Mouse (Mus musculus) ovary, adult 18-20 months (tissue): Measurements from ENCODE around the gene Tlr7.
"Not testable (repeated sequence)": the region's sequence is repeated elsewhere in the genome, so short reads cannot be mapped to it uniquely, and the experiment has no call there.

ENCODE experiments used
- DNase-seq: peaks from one replicate; pipeline ENCODE4 v3.0.0; 2022; ENCODE audit warnings: low spot score, mixed read lengths

Tlr7 gene

DNA sequence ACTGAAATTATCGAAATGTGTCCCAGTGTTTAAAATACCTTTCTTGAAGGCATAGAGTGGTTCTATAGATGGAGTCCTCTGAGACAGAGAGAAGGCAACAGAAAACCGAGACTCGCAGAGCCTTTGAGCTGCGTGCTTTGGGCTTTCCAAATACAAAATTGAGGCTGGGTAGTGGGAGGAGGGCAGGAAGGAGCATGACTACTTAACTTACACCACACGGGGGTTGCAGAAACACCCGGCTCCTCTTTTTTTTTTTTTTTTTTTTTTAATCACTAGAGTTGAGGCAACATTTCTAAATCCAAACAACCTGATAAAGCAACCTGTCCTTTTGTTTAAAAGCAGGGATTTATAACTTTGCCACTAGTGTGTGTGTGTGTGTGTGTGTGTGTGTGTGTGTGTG, at the start of gene Tlr7:
Gene Tlr7 (minus strand): TSS at position 160 of the 400 bp plus-strand sequence.
- no peak for DNase-seq

DNA sequence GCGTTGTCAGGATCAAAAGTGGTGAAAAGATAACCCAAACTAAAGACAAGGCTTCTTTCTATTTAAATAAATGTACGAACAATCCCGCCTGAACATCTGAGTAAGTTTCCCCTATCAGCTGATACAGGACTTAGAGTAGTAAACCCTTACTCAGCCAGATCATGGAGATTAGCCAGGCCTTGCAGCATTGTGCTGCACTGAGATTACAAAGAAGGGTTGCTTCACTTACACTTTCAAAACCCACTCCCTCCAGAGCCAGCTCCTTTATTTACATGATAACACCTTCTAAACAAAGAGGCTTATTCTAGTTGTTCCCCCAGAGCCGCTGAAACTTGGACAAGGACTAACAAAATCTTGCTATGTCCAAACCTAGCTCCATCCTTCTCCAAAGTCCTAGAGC, 49.7 kb upstream of the Tlr7 start:
- DNase-seq: no peak

- not testable (repeated sequence) for DNase-seq
Observed at GRCm38 (mm10) chrX:167361231-167361630, 30.9 kb upstream of the Tlr7 start.

GRCm38 (mm10) chrX:167359704-167360103, 29.3 kb upstream of the Tlr7 start:
- no peak for DNase-seq

- no peak for DNase-seq
Observed at GRCm38 (mm10) chrX:167357415-167357814, 27.1 kb upstream of the Tlr7 start.

DNA sequence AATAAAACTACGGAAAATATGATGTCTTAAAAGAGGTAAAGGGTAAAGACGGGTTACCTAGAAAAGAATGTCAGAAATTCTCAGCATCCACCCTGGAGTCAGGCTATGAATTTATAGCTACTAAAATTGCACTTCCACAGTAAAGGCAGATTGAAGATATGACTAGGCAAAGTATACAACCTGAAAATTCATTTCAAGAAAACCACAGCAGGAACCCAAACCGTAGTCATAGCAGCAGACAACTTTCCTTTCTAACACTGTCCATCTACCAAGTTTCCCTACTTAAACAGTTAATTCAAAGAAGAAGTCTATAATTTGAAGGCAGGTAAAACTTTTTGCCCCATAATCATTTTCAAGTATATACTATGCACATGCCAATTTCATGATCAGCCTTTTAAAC, 25.6 kb upstream of the Tlr7 start:
- DNase-seq: no peak

DNA sequence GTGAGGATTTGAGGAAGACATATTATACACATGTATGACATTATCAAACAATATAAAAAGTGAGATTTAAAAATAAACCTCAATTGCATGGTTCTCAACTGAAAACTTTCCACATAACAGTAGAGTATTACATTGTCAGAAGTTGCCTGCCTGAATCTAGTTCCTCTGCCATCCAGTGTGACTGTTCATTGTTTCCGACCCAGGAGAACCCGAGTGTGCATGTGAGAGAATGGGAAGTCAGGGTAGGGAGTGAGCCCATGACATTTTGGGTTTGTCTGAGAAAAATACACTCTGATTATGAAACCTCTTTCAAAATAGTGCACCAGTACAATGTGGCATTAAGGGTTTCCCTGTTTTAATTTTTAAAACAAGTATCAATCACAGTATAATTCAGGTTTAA, 23.3 kb upstream of the Tlr7 start:
- DNase-seq: no peak

- no peak for DNase-seq
Observed at GRCm38 (mm10) chrX:167346440-167346839, 16.1 kb upstream of the Tlr7 start.

DNA sequence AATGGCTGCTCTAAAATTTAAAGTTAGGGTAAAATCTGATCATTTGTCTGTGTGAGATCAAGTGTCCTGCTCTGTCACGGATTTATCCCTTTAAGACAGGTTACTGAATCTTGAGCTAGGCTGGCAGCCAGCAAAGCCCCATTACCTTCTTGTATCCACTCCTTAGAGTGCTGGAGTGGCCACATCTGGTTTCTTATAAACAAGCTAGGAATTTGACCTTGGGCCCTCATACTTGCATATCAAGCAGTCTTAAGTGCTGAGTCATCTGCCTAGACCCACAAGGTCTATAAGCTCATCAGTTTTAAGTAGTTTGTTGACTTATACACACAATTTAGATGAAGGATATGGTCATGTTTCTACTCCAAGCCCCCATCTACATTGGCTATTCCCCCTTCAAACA, 14.0 kb upstream of the Tlr7 start:
- peak; percentile 5 for DNase-seq

DNA sequence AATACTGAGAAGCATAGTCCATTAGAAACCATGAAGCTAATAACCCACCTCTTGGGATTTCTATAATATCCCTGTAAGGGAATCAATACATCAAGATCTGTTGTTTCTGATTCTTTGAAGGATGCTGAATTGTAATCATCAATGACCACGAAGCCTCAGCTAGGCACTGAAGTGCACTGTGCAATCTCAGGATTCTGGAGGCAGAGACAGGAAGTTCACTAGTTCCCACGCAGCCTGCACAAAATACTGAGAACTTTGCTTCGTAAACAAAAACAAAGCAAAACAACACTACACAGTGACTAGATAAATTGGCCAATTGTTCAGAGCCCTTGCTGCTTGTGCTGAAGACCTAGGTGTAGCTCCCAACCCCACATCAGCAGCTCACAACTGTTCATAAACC, 11.5 kb upstream of the Tlr7 start:
- DNase-seq: no peak

DNA sequence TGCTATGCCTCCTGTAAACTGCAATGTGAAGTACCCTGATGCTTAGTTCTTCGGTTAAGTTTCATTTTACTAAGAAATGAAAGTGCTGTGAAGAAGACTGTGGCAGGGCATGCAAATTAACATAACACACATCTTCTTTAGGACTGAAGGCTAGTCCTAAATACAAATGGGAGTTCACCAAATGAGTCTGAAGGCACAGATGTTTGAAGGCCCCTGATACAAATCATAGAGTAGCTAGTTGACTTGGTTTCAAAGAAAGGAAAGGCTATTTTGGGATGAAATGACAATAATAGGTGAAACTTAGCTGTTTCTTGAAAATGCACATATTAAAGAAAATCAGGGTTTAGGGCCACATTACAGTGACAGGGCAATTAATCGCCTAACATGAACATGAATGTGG, 9.8 kb upstream of the Tlr7 start:
- DNase-seq: no peak

- DNase-seq: no peak
Observed at GRCm38 (mm10) chrX:167337990-167338389, 7.6 kb upstream of the Tlr7 start.

GRCm38 (mm10) chrX:167334571-167334970, 4.2 kb upstream of the Tlr7 start:
- no peak for DNase-seq

- DNase-seq: no peak
Observed at GRCm38 (mm10) chrX:167332607-167333006, 2.2 kb upstream of the Tlr7 start.

DNA sequence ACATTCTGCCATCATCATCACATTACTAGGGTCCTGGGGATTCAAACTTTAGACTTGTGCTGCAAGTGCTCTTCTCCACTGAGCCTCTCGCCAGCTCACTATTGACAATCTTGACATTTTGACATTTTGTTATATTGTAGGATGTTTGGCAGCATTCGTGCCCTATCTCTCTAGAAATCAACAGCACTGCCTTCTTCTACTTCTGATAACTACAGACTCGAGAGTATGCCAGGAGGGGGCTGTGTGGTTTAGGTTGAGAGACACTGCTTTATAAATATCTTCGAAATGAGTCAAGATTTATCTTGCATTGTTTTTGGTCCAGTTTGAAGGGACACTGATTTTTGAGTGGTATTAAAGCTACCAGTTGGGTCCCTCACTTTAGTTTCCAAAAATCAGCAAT, 635 bp upstream of the Tlr7 start:
- DNase-seq: no peak

GRCm38 (mm10) chrX:167329620-167330019, 738 bp downstream of the Tlr7 start:
- DNase-seq: no peak

DNA sequence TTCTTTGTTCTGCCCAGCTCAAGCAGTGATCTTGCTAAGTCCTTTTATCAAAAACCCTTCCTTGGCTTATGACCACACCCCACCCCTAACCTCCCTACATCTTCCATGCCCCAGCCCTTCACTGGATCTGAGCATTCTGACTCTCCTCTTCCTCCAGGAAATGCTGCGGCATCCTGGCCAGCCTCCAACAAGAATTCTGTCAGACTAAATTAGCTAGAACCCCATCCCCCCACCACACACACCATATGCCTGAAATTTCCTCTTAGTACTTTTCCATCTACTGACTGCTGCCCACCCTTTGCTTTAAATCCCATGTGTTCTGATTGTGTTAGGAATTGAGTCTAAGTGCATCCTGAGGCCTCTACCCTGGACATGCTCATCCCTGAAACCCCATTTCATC, 1.3 kb downstream of the Tlr7 start:
- DNase-seq: no peak

GRCm38 (mm10) chrX:167328519-167328918, 1.8 kb downstream of the Tlr7 start:
- DNase-seq: no peak

GRCm38 (mm10) chrX:167323742-167324141, 6.6 kb downstream of the Tlr7 start:
- DNase-seq: no peak

- no peak for DNase-seq
Observed at GRCm38 (mm10) chrX:167321233-167321806, 9.0 kb downstream of the Tlr7 start.

DNA sequence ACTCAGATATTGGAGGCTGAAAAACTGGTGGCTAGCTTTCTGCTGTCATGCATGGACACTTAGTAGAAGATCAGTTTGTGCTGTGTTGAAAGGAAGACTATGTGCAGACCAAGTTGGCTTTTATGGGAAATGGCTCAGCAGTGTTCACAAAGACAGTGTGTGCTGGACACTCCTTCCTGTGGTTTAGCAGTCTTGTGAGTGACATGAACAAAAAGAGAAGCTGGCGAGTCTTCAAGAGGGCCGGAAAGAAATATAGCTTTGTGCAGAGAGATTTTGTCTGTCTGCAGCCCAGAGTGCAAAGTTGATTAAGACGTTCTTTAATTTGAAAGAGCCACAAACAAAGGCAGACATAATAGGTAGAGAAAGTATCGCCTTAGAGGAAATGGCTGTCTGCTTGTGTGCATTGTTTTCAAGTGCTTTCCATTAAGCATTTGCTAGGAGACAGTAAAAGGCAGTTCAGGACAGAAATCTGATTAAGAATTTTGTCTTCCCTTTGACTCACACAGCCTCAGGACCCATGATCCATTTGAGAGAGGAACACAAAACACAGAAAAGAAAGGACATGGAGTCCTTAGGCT, 11.4 kb downstream of the Tlr7 start:
- DNase-seq: no peak

DNA sequence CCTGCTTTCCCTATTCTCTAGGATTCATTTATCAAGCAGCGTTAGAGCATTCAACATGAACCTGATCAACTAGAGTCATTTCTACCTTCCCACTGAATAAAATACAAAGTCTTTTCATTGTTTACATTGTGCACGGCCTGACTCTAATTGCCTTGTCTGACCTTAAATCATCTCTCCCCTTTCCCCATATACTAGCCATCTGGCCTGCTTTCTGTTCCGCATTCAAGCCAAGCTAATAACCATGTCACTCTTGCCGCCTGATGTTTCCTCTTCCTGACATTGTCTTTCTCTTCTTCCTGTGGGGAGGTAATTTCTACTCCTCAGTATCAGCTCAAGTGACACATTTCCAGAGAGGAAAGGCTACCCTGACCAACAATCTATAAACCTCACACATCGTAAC, 14.6 kb downstream of the Tlr7 start:
- no peak for DNase-seq

GRCm38 (mm10) chrX:167315093-167315726, 15.1 kb downstream of the Tlr7 start:
- DNase-seq: no peak

- not testable (repeated sequence) for DNase-seq
Observed at GRCm38 (mm10) chrX:167302061-167302460, 28.3 kb downstream of the Tlr7 start.
